Mouse (Mus musculus) bone marrow macrophage, adult 2 months (primary cell): ENCODE results near the gene Golt1a.

Experiments used
- CTCF ChIP-seq: IDR thresholded peaks from 2 replicates; pipeline ENCODE4 v1.5.1; 2012; ENCODE audit warnings: low read depth, mild to moderate bottlenecking, low read length, moderate library complexity
- POLR2A ChIP-seq: IDR thresholded peaks from 2 replicates; pipeline ENCODE4 v1.6.1; 2012; ENCODE audit warnings: mild to moderate bottlenecking, low read depth, low read length, borderline replicate concordance

DNA sequence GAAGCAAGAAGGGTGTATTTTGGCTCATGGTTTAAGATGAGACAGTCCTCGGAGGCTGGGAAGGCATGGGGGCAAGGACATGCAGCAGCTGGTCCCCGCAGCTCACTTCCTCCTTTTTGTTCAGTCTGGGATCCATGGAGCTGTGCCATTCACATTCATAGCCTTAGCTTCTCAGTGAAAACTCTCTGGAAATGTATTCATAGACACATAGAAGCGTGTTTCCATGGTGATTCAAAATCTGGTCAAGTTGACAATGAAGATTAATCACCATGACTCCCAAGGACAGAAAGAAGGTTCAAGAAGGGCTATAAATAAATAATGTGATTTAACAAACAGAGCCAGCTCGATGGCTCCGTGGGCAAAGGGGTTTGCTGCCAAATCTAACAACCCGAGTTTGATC is 24.3 kb downstream of the Golt1a start:
- TF ChIP-seq CTCF (no peak), POLR2A (no peak)
